Mouse (Mus musculus) heart, postnatal 0 days (tissue): ENCODE measurements around the gene Hs3st2. TPM values are rescaled to one million over a fixed set of nuclear protein-coding genes. Genes with fewer than 3 reads are reported as not detected.
A peak's percentile ranks its signal among the peaks of the same experiment; 100 is the strongest.
"Not testable (repeated sequence)": the region's sequence is repeated elsewhere in the genome, so short reads cannot be mapped to it uniquely, and the experiment has no call there.

Experiments used
- ATAC-seq: fragments of 200-750 bp; cut with Nextera tagmentation; 2 replicates; pipeline ENCODE4 v1.8.0; 2017; ENCODE audit warnings: low read depth, moderate number of reproducible peaks, moderate library complexity; ENCODE audit not compliant: insufficient read depth
- DNase-seq: peaks from one replicate; pipeline ENCODE4 v3.0.0-alpha.2; 2016; ENCODE audit warnings: low spot score
- H3K27ac ChIP-seq: fragments of 300-500 bp; sonication (generic); 2 replicates; pipeline ENCODE4 v1.5.1; 2014; ENCODE audit warnings: low read depth, mild to moderate bottlenecking
- H3K27me3 ChIP-seq: fragments of 300-500 bp; sonication (generic); 2 replicates; pipeline ENCODE4 v1.6.1; 2014; ENCODE audit warnings: low read length, mixed read lengths; ENCODE audit not compliant: control insufficient read depth, insufficient read depth
- H3K36me3 ChIP-seq: fragments of 300-500 bp; sonication (generic); replicated peaks from 2 replicates; pipeline ENCODE4 v1.6.1; 2014; ENCODE audit warnings: low read length, mixed read lengths; ENCODE audit not compliant: control insufficient read depth, insufficient read depth
- H3K4me1 ChIP-seq: fragments of 300-500 bp; sonication (generic); 2 replicates; pipeline ENCODE4 v1.6.1; 2014; ENCODE audit warnings: antibody characterized with exemption; ENCODE audit not compliant: control insufficient read depth, insufficient read depth
- H3K4me2 ChIP-seq: fragments of 300-500 bp; sonication (generic); 2 replicates; pipeline ENCODE4 v1.6.1; 2014; ENCODE audit warnings: low read depth, mild to moderate bottlenecking, low read length, moderate library complexity
- H3K4me3 ChIP-seq: fragments of 300-500 bp; sonication (generic); 2 replicates; pipeline ENCODE4 v1.5.1; 2014; ENCODE audit warnings: low read depth, low read length
- H3K9ac ChIP-seq: fragments of 300-500 bp; sonication (generic); replicated peaks from 2 replicates; pipeline ENCODE4 v1.6.1; 2014; ENCODE audit warnings: low read depth, low read length, mixed read lengths
- H3K9me3 ChIP-seq: fragments of 300-500 bp; sonication (generic); replicated peaks from 2 replicates; pipeline ENCODE4 v1.6.1; 2016; ENCODE audit warnings: low read length; ENCODE audit not compliant: control insufficient read depth
- CTCF ChIP-seq: IDR thresholded peaks from 2 replicates; pipeline ENCODE4 v1.5.1; 2016; ENCODE audit warnings: antibody characterized with exemption, control low read depth, low read depth
- EP300 ChIP-seq: IDR thresholded peaks from 2 replicates; pipeline ENCODE4 v1.6.1; 2016; ENCODE audit warnings: antibody characterized with exemption, low read depth
- WGBS: fragments of 180-500 bp; shearing (Covaris S2); extraction: QIAGEN DNeasy Blood & Tissue Kit; methylation state at CpG from one replicate; pipeline ENCODE4 v1.1.7; 2014; 5-methylcytosine and 5-hydroxymethylcytosine counted together
- polyA plus RNA-seq: library from polyadenylated mRNA; unstranded; fragments of >200 nt; fragmentation: Nextera tagmentation; extraction: Ambion mirVana; gene quantifications from 2 replicates; pipeline ENCODE4 v1.2.1, GENCODE M21; 2015
- total RNA-seq: library from RNA; depleted of rRNA; stranded (reverse); fragments of >200 nt; gene quantifications from 2 replicates; pipeline ENCODE4 v1.2.3, GENCODE M21; 2014; ENCODE audit warnings: low replicate concordance; rRNA removed

Gene Hs3st2
- total RNA-seq (not detected in 2 replicates), polyA plus RNA-seq (not detected in 2 replicates)

DNA sequence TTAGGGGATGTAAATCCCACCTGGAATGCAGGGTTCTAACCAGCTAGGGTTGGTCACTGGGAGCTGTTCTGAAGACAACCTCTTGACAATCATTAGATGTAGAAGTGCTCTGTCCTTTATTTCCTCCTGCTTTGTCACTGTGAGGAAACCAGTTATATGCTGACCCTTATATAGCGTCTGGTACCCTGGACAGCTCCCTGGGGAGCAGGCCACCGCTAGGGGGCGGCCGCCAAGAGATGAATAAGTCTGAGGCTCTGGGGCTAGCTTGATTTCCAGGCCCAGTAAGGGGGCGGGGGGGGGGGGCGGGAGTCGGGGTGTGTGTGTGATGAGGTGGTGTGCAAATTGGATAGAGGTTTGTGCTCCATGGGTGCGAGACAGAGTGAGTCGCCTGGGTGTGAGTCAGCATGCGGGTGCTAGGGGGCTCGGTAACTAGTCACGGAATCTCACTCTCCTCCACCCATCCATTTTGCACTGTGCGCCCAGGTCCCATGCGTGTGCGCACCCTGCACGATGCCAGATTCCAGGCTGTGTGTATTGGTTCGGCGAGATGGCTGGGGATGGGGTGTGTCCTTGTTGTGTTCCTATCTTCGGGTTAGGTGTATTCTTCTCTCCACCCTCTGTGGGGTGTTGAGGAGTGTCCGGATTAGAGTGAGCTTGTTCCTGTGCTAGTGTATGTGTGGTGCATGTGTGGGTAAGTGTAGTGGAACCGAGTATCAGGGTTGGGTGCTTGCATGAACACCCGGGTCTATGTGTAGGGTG lies at the start of gene Hs3st2:
TSS of gene Hs3st2 (plus strand) at position 635 of the 759 bp plus-strand sequence.
- no peaks in the 10 kb centered on the region for H3K9me3 ChIP-seq
- H3K27ac ChIP-seq, result no peak within 1 kb of the TSS
- H3K27me3 ChIP-seq, result peaks cover 41% of the 10 kb centered on the region
- peak; percentile 60 for TF ChIP-seq CTCF
- TF ChIP-seq EP300, result no peak
- no peak within 1 kb of the TSS for H3K4me3 ChIP-seq
- 0 out of 2 replicates have a peak, but pooled peaks have one; percentile 24 for ATAC-seq
- WGBS, result 5% methylated on average over 22 of the region's 22 CpGs
- H3K4me2 ChIP-seq, result no peak within 1 kb of the TSS
- no peak within 1 kb of the TSS for H3K9ac ChIP-seq
- H3K36me3 ChIP-seq, result no peaks in the 10 kb centered on the region
- no peaks in the 10 kb centered on the region for H3K4me1 ChIP-seq
- no peak for DNase-seq

DNA sequence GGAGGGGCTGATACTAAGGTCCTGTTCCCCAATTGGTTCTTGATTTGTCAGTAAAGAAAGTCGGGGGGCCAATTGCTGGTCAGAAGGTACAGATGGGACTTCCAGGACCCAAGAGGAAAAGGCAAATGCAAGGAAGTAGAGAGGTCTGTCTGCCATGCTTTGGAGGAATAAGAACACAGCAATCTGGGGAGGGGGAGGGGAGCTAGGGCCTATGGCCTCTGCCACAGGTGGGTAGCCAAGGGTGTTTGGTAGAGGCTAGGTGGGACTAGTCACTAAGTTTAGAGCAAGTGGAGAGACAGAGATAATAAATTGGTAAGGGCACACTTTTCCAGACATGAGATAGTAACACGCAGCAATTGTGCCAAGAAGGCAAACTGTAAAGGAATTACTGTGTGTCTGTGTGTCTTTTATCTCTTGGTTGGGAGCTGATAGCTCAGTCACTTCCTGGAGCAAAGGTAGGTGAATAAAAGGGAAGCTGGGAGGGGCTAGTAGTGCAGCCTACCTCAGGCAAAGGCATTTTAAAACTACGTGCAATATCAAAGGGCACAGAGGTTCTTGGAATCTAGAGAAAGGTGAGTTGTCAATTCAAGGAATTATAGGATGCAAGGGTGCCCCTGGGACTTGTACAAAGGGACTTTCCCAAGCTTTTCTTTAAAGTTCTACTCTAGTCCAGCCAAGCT lies 43.2 kb upstream of the Hs3st2 start:
- 67% methylated on average over 3 of the region's 3 CpGs for WGBS
- ATAC-seq (no peak), DNase-seq (no peak)
- Histone ChIP-seq H3K4me3 (no peak overlapping the region), H3K9ac (no peak overlapping the region), H3K36me3 (no peaks in the 10 kb centered on the region), H3K4me2 (no peak overlapping the region), H3K27ac (no peak overlapping the region), H3K27me3 (no peaks in the 10 kb centered on the region), H3K9me3 (no peaks in the 10 kb centered on the region), H3K4me1 (no peaks in the 10 kb centered on the region)
- TF ChIP-seq EP300 (no peak), CTCF (no peak)

GRCm38 (mm10) chr7:121351688-121352087 lies 40.0 kb upstream of the Hs3st2 start:
- ATAC-seq, result no peak
- no peak overlapping the region for H3K9ac ChIP-seq
- no peak for DNase-seq
- H3K4me2 ChIP-seq, result no peak overlapping the region
- H3K4me3 ChIP-seq, result no peak overlapping the region
- no peaks in the 10 kb centered on the region for H3K9me3 ChIP-seq
- TF ChIP-seq CTCF, result no peak
- TF ChIP-seq EP300, result no peak
- no peaks in the 10 kb centered on the region for H3K36me3 ChIP-seq
- WGBS, result 76% methylated on average over 2 of the region's 2 CpGs
- no peaks in the 10 kb centered on the region for H3K27me3 ChIP-seq
- no peak overlapping the region for H3K27ac ChIP-seq
- no peaks in the 10 kb centered on the region for H3K4me1 ChIP-seq

DNA sequence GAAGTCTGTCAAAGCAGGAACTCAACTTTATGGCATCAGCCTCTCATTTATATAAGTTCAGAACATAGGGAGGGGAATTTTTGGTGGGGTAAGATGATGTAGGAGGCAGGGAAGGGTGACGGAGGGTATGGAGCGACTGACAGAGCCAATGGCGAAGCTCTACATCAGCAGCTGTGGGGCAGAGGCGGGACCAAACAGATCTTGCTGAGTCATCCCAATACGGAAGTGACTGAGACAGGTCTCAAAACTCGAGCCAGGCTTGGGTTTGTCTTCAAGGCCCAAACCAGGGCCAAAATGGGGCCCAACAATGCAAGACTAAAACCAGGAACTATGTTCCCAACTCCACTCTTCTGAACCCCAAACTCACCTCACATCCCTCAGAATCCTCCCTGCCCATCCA lies 30.2 kb upstream of the Hs3st2 start:
- not testable (repeated sequence) for H3K27me3 ChIP-seq, H3K9me3 ChIP-seq, ATAC-seq, H3K4me3 ChIP-seq, H3K9ac ChIP-seq, H3K27ac ChIP-seq, H3K4me1 ChIP-seq, H3K36me3 ChIP-seq, H3K4me2 ChIP-seq, DNase-seq
- 80% methylated on average over 6 of the region's 6 CpGs for WGBS

GRCm38 (mm10) chr7:121365584-121365983 lies 26.1 kb upstream of the Hs3st2 start:
- no peak for ATAC-seq
- Histone ChIP-seq H3K27ac (no peak overlapping the region), H3K4me2 (no peak overlapping the region), H3K4me3 (no peak overlapping the region), H3K36me3 (no peaks in the 10 kb centered on the region), H3K27me3 (no peaks in the 10 kb centered on the region), H3K4me1 (no peaks in the 10 kb centered on the region), H3K9ac (no peak overlapping the region), H3K9me3 (no peaks in the 10 kb centered on the region)
- 78% methylated on average over 7 of the region's 7 CpGs for WGBS
- no peak for DNase-seq
- TF ChIP-seq EP300, result no peak
- no peak for TF ChIP-seq CTCF
